Mouse (Mus musculus) cerebellum, adult 11-12 months (tissue): ENCODE data around the gene Ccn5.

Experiments used
- DNase-seq: peaks from one replicate; pipeline ENCODE4 v3.0.0; 2022

Ccn5 gene

GRCm38 (mm10) chr2:163820607-163821006 is at the start of gene Ccn5:
TSS of gene Ccn5 (plus strand) at chr2:163820861.
- peak; percentile 88 for DNase-seq

DNA sequence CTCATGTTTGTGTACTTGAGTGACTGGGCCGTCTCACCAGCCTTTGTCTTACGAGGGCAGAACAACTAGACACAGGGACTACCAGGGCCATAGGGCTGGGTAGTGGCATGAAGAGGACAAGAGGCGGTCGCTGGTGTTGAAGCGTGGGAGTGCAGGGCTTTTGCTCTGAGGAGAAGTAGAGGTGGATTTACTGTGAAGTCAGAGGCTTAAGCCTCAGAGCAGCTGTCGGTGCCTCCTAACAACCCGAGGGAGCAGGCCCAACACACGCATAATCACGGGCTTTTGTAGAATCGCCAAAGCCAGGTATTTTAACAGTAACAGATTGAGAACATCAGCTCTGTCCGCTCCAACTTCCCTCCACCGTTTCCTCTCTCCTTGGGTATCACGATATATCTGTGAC is 44.0 kb upstream of the Ccn5 start:
- DNase-seq, result no peak

DNA sequence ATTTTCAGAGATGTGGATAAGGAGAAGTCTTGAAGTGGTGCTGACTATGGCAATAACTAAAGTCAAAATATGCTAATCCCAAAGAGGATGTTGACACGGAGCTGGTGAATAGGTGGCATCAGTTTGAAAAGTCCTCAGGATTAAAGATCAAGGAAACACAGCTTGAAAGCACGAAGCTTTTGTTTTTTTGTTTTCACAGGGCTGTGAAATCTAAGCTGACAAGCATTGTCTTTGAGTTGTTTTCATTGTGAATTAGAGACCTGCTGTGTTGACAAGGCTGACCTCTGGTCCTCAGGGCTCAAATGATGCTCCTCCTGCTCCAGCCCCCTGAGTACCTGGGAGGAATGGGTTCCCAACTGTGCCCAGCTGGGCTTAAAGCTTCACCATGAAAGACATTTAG is 43.6 kb upstream of the Ccn5 start:
- no peak for DNase-seq

GRCm38 (mm10) chr2:163778896-163779295 is 41.8 kb upstream of the Ccn5 start:
- no peak for DNase-seq

DNA sequence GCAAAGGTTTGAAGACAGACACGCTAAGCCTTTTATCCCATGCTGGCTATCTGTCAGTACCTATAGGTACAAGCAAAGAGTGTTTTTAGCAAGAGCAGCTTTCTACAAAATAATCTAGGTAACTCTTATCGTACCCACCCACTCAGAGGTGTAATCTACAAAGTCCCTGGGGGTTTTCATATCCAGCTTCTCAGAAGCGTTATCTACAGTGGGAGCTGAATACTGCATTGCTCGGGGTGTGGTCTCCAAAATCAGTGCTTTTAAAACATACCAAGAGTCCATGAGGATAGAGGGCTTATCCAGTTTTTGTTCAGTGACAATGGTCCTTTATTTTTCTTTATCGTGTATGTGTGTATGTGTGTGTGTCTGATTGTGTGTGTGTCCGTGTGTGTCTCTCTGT is 37.3 kb upstream of the Ccn5 start:
- no peak for DNase-seq

- no peak for DNase-seq
These were observed 36.8 kb upstream of the Ccn5 start for GRCm38 (mm10) chr2:163783901-163784300.

DNA sequence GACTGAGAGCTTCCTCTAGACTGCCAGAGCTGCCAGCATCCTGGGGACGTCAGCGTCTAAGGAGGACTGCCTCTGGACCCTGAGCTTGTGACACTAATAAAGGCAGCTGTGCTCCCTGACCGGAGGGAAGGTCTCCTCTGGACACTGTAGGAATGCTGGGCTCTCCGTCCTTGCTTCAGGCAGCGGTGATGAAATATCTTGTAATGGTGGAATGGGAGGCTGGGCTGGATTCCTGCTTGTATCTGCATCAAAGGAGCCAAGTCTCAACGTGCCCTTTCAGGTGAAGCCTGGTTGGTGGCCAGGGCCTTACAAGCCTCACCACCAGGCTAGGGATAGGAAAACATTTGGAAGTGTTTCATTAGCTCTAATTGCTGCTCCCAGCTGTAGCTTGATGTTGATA is 33.6 kb upstream of the Ccn5 start:
- no peak for DNase-seq

DNA sequence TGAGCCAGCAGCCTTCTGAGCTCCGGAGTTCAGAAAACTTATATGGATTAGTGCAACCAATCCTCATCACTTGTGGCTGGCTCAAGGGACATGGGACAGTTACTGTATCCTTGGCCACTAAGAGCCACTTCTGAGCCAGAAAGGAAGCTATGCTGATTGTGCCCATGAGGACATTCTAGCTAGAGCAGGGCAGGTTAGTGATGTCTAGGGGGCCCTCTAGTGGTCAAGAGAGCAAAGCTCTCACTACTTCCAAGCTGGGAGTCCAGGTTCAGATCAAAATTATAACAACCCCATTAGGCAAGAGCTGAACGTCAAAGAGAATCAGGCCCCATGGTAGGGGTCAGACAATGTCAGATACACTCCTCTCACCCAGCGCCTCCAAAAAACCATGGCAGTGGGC is 33.0 kb upstream of the Ccn5 start:
- peak; percentile 37 for DNase-seq

DNA sequence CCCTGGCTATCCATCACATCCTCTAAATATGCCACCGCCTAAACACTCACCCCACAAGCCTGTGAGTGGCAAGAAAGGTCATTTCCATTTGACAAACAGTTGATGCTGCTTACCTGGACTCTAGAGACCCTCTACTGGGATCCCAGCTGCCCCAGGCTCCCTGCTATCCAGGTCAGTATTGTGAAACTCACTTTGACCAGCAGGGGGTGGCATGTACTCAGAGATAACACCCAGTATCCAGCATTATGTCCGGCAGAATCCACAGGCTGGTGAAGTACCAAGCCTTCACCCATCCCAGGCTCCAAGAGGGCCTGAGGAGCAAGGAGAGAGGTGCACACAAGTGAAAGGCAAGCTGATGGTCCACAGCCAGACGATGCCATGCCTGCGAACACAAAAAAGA is 32.2 kb upstream of the Ccn5 start:
- peak; percentile 50 for DNase-seq

GRCm38 (mm10) chr2:163798411-163798810 is 22.2 kb upstream of the Ccn5 start:
- no peak for DNase-seq

GRCm38 (mm10) chr2:163800832-163801231 is 19.8 kb upstream of the Ccn5 start:
- no peak for DNase-seq

- DNase-seq, result no peak
These were observed 19.3 kb upstream of the Ccn5 start for GRCm38 (mm10) chr2:163801406-163801805.

- DNase-seq, result no peak
These were observed 16.8 kb upstream of the Ccn5 start for GRCm38 (mm10) chr2:163803838-163804237.

DNA sequence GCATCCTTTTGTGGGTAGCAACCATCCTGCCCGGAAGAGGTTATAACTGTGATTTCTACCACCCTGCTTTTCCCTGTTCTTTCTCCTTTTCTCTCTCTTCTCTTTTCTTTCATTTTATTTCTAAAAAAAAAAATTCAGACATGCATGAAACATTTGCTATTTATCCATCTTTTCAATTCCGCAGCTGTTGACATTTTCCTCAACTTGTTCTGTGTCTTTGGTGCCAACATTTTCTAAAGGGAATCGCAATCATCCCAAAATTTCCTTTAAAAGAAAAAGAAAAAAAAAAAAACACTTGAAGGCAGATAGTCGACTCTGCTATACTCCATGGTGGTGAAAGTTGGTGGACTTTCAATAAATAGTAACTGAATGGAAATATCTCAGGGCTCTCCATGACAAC is 11.5 kb upstream of the Ccn5 start:
- DNase-seq, result no peak

GRCm38 (mm10) chr2:163809704-163810103 is 11.0 kb upstream of the Ccn5 start:
- no peak for DNase-seq

DNA sequence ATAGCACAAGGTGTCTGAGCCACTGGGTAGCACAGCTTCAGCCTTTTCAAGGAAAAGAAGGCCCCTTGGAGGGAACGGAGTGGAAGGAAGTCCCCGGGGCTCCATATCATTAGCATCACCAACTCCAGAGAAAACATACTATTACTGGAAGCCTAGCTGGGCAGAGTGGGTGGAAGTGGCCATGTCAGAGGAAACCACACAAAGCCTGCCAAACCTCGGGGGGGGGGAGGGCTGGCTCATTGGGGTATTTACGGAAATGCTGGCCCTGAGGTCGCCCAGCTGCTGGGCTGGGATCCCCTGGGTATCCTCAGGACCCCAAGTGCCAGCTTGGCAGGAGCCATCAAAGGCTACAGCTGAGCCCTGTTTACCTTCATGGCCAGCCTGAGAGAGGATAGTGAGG is 7.6 kb upstream of the Ccn5 start:
- no peak for DNase-seq

DNA sequence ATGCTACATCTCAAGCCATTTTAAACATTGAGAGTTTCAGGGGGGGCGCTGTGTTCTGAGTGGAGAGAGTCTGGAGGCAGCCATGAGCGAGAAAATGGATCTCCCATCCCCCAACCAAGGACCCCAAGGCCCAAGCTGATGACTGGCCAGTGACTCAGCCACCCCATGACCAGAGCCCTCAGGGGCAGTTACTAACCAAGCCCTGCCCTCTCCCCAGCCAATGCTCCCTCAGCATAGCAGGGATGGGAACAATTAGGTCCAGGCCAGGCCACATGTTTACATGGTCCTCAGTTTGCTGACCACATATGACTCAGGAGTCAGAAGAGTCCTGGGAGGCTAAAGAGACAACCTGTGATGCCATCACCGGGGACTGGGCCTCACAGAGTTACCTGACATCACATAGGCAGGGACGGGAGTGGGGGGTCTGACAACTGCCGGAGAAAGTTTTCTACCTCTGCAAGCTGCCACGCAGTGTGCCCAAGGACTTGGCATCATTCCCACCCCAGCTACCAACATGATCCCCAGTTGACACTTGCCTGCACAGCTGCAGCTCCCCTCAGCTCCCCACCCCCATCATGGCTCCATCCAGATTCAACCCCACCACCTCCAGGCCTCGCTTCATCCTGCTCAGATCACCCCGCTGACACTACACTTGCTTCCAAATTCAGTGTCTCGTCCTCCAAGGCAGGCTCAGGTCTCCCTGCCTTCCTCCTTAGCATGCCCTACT is 5.8 kb upstream of the Ccn5 start:
- DNase-seq, result no peak

DNA sequence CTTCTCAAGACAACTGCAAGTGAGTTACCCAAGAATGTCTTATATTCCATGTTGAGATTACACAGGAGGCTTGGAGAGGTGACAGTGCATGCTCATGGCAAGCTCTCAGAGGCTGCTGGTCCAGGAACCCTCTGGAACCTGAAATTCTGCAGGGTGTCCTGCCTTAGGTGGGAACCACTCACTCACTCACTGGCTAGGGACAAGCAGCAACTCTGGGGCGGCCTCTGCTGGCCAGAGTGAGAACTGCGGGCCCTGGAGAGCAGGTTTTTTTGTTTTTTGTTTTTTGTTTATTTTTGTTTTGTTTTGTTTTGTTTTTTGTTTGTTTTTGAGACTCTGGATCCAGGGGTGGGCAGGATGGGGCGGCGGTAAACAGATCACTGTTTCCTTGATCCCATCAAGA is 2.6 kb downstream of the Ccn5 start:
- no peak for DNase-seq

- DNase-seq, result no peak
These were observed 3.1 kb downstream of the Ccn5 start for GRCm38 (mm10) chr2:163823771-163824170.

DNA sequence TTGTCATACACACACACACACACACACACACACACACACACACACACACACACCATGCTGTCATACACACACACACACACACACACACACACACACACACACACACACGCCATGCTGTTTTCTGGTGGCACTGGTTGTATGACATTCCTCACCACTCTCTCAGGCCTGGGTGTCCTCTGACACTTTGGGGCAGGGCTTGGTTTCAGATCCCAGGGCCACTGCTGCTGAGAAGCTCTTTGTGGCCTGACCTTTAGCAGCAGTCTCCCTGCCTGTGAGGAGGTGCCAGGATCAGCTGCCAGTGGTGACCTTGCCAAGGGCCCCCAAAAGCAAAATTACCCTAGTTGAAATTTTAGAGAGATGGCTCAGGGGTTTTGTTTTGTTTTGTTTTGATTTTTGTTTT is 5.2 kb downstream of the Ccn5 start:
- DNase-seq, result no peak

GRCm38 (mm10) chr2:163826494-163826893 is 5.8 kb downstream of the Ccn5 start:
- no peak for DNase-seq

- no peak for DNase-seq
These were observed 10.5 kb downstream of the Ccn5 start for GRCm38 (mm10) chr2:163831163-163831562.

GRCm38 (mm10) chr2:163838043-163838442 is 17.4 kb downstream of the Ccn5 start:
- peak; percentile 80 for DNase-seq

DNA sequence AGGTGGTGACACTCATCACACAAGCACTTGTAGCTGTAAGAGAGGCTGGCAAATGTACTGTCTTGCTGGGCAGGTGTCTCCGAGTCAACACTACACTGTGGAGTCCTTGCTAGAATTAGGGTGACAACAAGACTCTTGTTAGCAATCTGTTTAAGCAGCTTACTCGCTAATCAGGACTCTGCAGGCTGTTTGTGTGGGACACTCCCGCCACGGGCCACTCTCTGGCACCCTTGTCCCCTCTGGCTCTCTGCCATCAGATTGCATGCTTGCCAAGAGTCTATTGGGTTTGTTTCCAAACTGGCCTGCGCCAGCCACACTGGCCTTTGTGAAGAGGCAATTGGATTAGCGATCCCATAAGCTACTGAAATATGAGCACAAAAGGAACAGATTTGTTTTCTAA is 18.9 kb downstream of the Ccn5 start:
- DNase-seq, result peak; percentile 77

DNA sequence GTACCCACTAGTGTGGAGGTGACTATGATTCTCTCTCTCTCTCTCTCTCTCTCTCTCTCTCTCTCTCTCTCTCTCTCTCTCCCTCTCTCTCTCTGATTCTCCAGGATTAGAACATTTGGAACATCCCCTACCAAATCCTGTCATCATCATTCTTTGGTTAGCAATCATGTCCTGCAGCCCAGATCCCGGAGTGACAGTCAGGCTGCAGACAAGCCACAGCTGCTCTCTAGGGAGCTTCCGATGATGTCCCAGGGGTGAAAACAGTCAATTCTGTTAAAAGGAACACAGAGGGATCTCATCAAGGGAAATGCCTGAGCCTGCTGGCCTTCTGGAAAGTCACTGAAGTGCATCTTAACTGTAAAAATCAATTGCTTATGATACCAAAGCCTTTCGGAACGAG is 21.4 kb downstream of the Ccn5 start:
- no peak for DNase-seq
